19 mouse cellular contexts compared by ENCODE assay signal in the genomic region with DNA sequence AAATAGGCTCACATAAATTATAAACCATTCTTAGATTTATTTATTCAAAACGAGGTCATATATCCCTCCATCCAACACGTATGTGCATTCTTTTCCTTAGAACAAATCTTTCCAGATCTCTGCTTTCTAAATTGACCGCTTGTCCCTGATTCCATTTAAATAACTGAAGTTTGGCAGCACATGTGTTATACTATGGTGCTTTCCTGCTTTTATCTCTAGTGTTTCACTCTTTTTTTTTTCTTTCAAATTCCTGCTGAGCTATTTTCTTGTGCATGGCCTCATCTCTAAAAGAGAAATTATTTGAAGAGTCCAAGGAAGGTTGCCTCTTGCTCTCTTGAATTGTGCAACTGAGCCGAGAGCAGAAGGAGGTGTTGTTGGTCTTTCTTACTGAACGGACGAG.
DNase-seq lines count a peak whose midpoint lies in the region; ATAC-seq lines count a peak whose summit lies in the region.
"Had no signal": no experiment of that assay in that cellular context is flagged by ENCODE, and none has a peak within 500 bp of the region (broad histone marks: within the 10 kb centered on the region; RNA-seq: fewer than 3 reads in every experiment).

No protein-coding gene starts in this region.

- ATAC-seq in lung, embryonic 15.5 days (ENCODE audit: borderline replicate concordance, extremely low read depth, low FRiP score, low TSS enrichment), result peak; percentile 71; the same call in 1 of the 2 replicates
- ATAC-seq in intestine, embryonic 16.5 days, result no peak; the same call in 1 of the 2 replicates
- no peak for ATAC-seq in limb, embryonic 15.5 days (ENCODE audit: insufficient number of reproducible peaks, low FRiP score, low TSS enrichment, low read depth)
- ATAC-seq in frontal cortex, adult (ENCODE audit: low TSS enrichment), result no peak
- ATAC-seq: forebrain, postnatal 0 days; midbrain, embryonic 15.5 days had no signal

- no peak overlapping the region for H3K4me3 ChIP-seq in heart, embryonic 10.5 days
- no peak overlapping the region for H3K4me3 ChIP-seq in lung, embryonic 15.5 days
- H3K4me3 ChIP-seq in intestine, embryonic 16.5 days (ENCODE audit: low read length), result no peak overlapping the region
- no peak overlapping the region for H3K4me3 ChIP-seq in limb, embryonic 15.5 days
- H3K4me3 ChIP-seq: heart, adult 2 months; hindbrain, embryonic 12.5 days; liver, embryonic 13.5 days; midbrain, embryonic 15.5 days; myocyte; neural tube, embryonic 13.5 days had no signal

- no peaks in the 10 kb centered on the region for H3K4me1 ChIP-seq in heart, embryonic 10.5 days
- H3K4me1 ChIP-seq in lung, embryonic 15.5 days, result peaks cover 34% of the 10 kb centered on the region
- H3K4me1 ChIP-seq in intestine, embryonic 16.5 days (ENCODE audit: control insufficient read depth, insufficient read depth, low read length), result peaks cover 20% of the 10 kb centered on the region; the same call in 1 of the 2 replicates
- H3K4me1 ChIP-seq in limb, embryonic 15.5 days, result peaks cover 31% of the 10 kb centered on the region
- H3K4me1 ChIP-seq: liver, embryonic 13.5 days had no signal

- no peaks in the 10 kb centered on the region for H3K27me3 ChIP-seq in heart, embryonic 10.5 days (ENCODE audit: insufficient read depth, poor library complexity, severe bottlenecking)
- no peaks in the 10 kb centered on the region for H3K27me3 ChIP-seq in lung, embryonic 15.5 days
- no peaks in the 10 kb centered on the region for H3K27me3 ChIP-seq in intestine, embryonic 16.5 days (replicated peaks; ENCODE audit: control insufficient read depth, insufficient read depth, low read length)
- no peaks in the 10 kb centered on the region for H3K27me3 ChIP-seq in limb, embryonic 15.5 days
- H3K27me3 ChIP-seq: hindbrain, embryonic 12.5 days; liver, embryonic 13.5 days; midbrain, embryonic 15.5 days; neural tube, embryonic 13.5 days had no signal

- no peaks in the 10 kb centered on the region for H3K9me3 ChIP-seq in heart, embryonic 10.5 days
- no peaks in the 10 kb centered on the region for H3K9me3 ChIP-seq in lung, embryonic 15.5 days
- no peaks in the 10 kb centered on the region for H3K9me3 ChIP-seq in intestine, embryonic 16.5 days (ENCODE audit: control insufficient read depth, low read length)
- no peaks in the 10 kb centered on the region for H3K9me3 ChIP-seq in limb, embryonic 15.5 days
- H3K9me3 ChIP-seq: hindbrain, embryonic 12.5 days; liver, embryonic 13.5 days; midbrain, embryonic 15.5 days; neural tube, embryonic 13.5 days had no signal

- H3K27ac ChIP-seq in heart, embryonic 10.5 days, result no peak overlapping the region
- H3K27ac ChIP-seq in lung, embryonic 15.5 days, result peak overlapping the region; percentile 42; the same call in 1 of the 2 replicates
- peak overlapping the region; percentile 7; the same call in 1 of the 2 replicates for H3K27ac ChIP-seq in intestine, embryonic 16.5 days (ENCODE audit: low read length)
- H3K27ac ChIP-seq in limb, embryonic 15.5 days, result 0 out of 2 replicates have a peak overlapping the region, but pooled peaks have one; percentile 38
- H3K27ac ChIP-seq: heart, adult 2 months; hindbrain, embryonic 12.5 days; liver, embryonic 13.5 days; macrophage; midbrain, embryonic 15.5 days; neural tube, embryonic 13.5 days had no signal

- 81% methylated on average over 6 of the region's 6 CpGs for WGBS in heart, embryonic 10.5 days
- WGBS in lung, embryonic 15.5 days, result 25% methylated on average over 6 of the region's 6 CpGs
- WGBS in intestine, embryonic 16.5 days, result 42% methylated on average over 6 of the region's 6 CpGs
- 32% methylated on average over 6 of the region's 6 CpGs for WGBS in limb, embryonic 15.5 days

- DNase-seq in heart, adult 11 months, result peak; percentile 24
- DNase-seq in heart, embryonic 10.5 days (ENCODE audit: low spot score), result no peak
- DNase-seq in lung, postnatal 10 days, result no peak
- no peak for DNase-seq in cerebellum, postnatal 36 days
- DNase-seq: cerebellum, adult 8-10 months; forebrain, postnatal 0 days; gastrocnemius, postnatal 25 days; layer of hippocampus, adult 9-11 months; liver, embryonic 13.5 days had no signal

- no peak overlapping the region for H3K9ac ChIP-seq in lung, embryonic 15.5 days
- no peak overlapping the region for H3K9ac ChIP-seq in intestine, embryonic 16.5 days (ENCODE audit: low read depth, low read length)
- H3K9ac ChIP-seq in limb, embryonic 15.5 days, result no peak overlapping the region
- H3K9ac ChIP-seq: forebrain, postnatal 0 days; hindbrain, embryonic 12.5 days; liver, embryonic 13.5 days; midbrain, embryonic 15.5 days; neural tube, embryonic 13.5 days had no signal

- peaks cover 22% of the 10 kb centered on the region for H3K36me3 ChIP-seq in heart, embryonic 10.5 days
- H3K36me3 ChIP-seq in lung, embryonic 15.5 days, result no peaks in the 10 kb centered on the region; the same call in 1 of the 2 replicates
- no peaks in the 10 kb centered on the region for H3K36me3 ChIP-seq in intestine, embryonic 16.5 days (ENCODE audit: control insufficient read depth, insufficient read depth, low read length)
- H3K36me3 ChIP-seq in limb, embryonic 15.5 days, result peaks cover 11% of the 10 kb centered on the region
- H3K36me3 ChIP-seq: liver, embryonic 13.5 days; midbrain, embryonic 15.5 days had no signal

- H3K4me2 ChIP-seq in lung, embryonic 15.5 days, result 0 out of 2 replicates have a peak overlapping the region, but pooled peaks have one; percentile 9
- no peak overlapping the region for H3K4me2 ChIP-seq in intestine, embryonic 16.5 days (ENCODE audit: low read depth, low read length)
- H3K4me2 ChIP-seq in limb, embryonic 15.5 days, result no peak overlapping the region
- H3K4me2 ChIP-seq: hindbrain, embryonic 12.5 days; liver, embryonic 13.5 days; midbrain, embryonic 15.5 days; neural tube, embryonic 13.5 days had no signal
